Mouse (Mus musculus) cerebellum, adult 2 months (tissue): ENCODE measurements around the gene Kcnj14.

ENCODE experiments used
- CTCF ChIP-seq: fragments of 200-500 bp; IDR thresholded peaks from 2 replicates; pipeline ENCODE4 v1.5.1; 2011; ENCODE audit warnings: low read depth, mild to moderate bottlenecking, control low read depth, low read length, moderate library complexity, borderline replicate concordance; ENCODE audit not compliant: insufficient read depth
- POLR2A ChIP-seq: fragments of 200-500 bp; IDR thresholded peaks from 2 replicates; pipeline ENCODE4 v1.6.1; 2011; ENCODE audit warnings: low read length, control low read depth, borderline replicate concordance; ENCODE audit not compliant: insufficient read depth

DNA sequence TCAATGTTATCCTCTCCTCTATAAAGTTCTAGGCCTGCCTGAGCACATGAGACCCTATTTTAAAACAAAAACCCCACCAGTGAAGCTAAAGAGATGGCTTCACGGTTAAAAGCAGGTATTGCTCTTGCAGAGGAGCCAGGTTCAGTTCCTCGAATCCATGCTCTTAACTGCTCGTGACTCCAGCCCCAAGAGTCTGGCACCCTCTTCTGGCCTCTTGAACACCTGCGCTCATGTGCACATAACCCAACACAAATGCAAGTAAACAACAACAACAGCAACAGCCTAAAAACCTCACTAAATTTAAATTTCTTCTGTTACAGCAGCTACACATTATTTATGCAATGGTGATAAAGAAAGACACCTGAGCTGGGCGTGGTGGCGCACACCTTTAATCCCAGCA is 57.1 kb downstream of the Kcnj14 start:
- TF ChIP-seq POLR2A (no peak), CTCF (no peak)
